Mouse (Mus musculus) ES-E14 (cell line): Measurements from ENCODE around the gene Arv1.

ENCODE experiments used
- CHD2 ChIP-seq: IDR thresholded peaks from 2 replicates; pipeline ENCODE4 v1.6.1; 2014; ENCODE audit warnings: mild to moderate bottlenecking, low read depth, low read length, inconsistent platforms
- HCFC1 ChIP-seq: IDR thresholded peaks from 2 replicates; pipeline ENCODE4 v1.6.1; 2012; ENCODE audit warnings: low read length, inconsistent platforms, borderline replicate concordance; ENCODE audit not compliant: insufficient read depth
- ZC3H11A ChIP-seq: IDR thresholded peaks from 2 replicates; pipeline ENCODE4 v1.6.1; 2012; ENCODE audit warnings: low read depth, mild to moderate bottlenecking, inconsistent platforms, low read length, borderline replicate concordance
- ZNF384 ChIP-seq: IDR thresholded peaks from 2 replicates; pipeline ENCODE4 v1.6.1; 2012; ENCODE audit warnings: low read depth, low read length, inconsistent platforms

- TF ChIP-seq ZC3H11A (no peak), CHD2 (no peak), ZNF384 (no peak), HCFC1 (no peak)
These were observed 40.2 kb upstream of the Arv1 start for GRCm38 (mm10) chr8:124681792-124682157.
